Mouse (Mus musculus): ENCODE measurements around the gene Col28a1.

DNA sequence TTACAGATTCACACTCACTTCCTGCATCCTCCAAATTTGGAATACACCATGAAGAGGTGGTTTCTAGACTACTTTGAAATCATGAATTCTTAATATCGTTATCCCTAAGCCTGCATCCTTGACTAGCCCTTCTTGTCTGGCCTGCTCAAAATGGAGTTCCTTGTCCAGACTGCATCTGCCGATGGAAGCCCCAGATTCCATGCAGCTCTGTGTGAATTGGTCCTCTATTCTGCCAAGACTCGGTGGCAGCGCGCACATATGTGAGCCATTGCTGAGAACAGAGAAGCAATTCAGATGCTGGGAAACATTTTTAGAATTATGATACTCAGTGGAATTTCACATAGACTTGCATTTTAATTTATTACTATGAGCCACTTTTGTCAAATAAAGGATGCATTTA, 123.4 kb downstream of the Col28a1 start:
- no peak for TF ChIP-seq POLR2A (IDR thresholded peaks at IDR 0.05; ENCODE audit: control insufficient read depth, low read depth, low read length)
- TF ChIP-seq CTCF (IDR thresholded peaks at IDR 0.05; ENCODE audit: control insufficient read depth, insufficient read depth, insufficient replicate concordance, low read depth, low read length) = no peak

All from testis, adult 2 months (tissue).